Mouse (Mus musculus) left cerebral cortex, postnatal 4 days (tissue): ENCODE data around the gene 1700030J22Rik. TPM values are rescaled to one million over a fixed set of nuclear protein-coding genes. Genes with fewer than 3 reads are reported as not detected.

Experiments used
- DNase-seq: peaks from one replicate; pipeline ENCODE4 v3.0.0-alpha.2; 2022
- intact Hi-C: fragments of 180-260 bp; cut with DNase I; formaldehyde crosslinking; loops from one replicate; pipeline ENCODE4 v1.15.1; 2025
- total RNA-seq, 2 experiments: library from RNA; stranded (reverse); gene quantifications; 2 replicates each; pipeline ENCODE4 v1.2.3; 2021

Gene 1700030J22Rik
- 10 to 100 TPM; 11.9 to 13.3 TPM for total RNA-seq

DNA sequence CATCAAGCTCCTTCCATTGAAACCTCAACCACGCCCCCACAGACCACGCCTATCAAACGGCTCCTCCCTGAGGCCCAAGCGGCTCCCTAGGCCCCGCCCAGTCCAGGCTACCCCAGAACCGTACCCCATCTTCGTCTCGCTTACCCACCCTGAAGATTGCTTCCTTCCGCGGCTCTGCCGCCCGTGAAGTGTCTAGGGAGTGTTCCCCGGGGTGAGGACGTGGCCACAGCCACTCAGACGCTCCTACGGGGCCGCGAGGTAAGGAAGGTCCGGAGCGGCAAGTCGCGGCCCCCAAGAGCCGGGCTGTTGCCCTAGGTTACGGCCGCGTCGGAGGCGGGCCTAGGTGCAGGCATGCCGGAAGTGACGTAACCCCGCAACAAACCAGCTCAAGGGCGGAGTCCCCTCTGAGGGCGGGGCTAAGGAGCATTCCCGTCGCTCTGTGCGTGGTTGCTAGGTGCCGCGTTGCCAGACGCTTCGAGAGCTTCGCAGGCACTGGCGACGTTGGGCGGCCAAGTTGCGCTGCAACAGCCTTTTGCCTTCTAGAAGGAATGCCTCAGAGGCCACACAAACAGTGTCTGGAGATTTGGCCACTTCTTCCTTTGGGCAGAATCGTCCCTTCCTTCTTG lies at the start of gene 1700030J22Rik:
Gene 1700030J22Rik (minus strand): TSS at position 329 of the 626 bp plus-strand sequence.
- peak; percentile 99 for DNase-seq
- intact Hi-C loops: no loop called here

DNA sequence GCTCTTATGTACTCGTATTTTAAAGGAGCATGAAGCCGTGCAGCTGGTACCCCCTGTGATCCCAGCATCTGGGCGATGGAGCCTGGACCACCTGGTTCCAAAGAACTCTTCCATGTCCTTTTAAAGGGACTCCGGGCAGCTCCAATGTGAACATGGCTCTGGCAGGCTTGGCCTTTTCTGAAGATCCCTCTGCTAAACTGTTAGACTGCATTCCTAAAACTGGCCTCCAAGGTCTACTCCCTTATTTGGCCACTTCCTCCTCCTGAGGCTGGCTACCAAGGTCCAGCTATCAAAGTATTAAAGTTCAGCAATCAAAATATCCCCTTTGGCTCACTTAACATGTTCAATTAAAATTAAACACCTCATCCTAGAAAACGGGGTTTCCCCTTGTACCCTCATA lies 48.8 kb upstream of the 1700030J22Rik start:
- DNase-seq: no peak
- intact Hi-C loops: no loop called here

DNA sequence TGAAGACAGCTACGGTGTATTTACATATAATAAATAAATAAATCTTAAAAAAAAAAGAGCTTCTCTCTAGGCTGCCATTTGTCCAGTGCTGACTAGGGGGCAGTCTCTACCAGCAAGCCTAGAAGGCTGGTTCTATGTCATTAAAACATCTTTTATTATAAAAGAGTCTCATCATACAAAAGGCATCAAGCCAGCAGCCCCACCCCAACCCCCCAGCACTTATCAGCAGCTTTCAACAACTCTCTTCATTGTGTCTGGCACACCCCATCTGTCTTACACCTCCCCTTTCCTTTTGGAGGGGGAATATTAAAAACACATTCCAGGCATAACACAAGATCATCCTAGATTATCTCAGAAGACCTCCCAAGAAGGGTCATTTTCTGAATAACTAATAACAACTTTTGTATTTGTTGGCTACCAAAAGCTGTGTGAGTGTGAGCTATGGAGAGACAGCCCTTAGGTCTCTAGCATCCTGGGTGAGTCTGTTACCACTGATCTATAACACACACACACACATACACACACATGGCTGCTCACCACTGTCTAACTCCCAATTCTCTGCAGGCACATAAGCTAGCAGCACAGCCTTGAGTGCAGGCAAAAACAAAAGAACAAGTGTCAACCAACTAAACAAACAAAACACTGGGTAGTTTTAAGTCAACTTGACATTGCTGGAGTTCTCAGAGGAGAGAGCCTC lies 43.7 kb upstream of the 1700030J22Rik start:
- no peak for DNase-seq
- intact Hi-C loops: no loop called here

DNA sequence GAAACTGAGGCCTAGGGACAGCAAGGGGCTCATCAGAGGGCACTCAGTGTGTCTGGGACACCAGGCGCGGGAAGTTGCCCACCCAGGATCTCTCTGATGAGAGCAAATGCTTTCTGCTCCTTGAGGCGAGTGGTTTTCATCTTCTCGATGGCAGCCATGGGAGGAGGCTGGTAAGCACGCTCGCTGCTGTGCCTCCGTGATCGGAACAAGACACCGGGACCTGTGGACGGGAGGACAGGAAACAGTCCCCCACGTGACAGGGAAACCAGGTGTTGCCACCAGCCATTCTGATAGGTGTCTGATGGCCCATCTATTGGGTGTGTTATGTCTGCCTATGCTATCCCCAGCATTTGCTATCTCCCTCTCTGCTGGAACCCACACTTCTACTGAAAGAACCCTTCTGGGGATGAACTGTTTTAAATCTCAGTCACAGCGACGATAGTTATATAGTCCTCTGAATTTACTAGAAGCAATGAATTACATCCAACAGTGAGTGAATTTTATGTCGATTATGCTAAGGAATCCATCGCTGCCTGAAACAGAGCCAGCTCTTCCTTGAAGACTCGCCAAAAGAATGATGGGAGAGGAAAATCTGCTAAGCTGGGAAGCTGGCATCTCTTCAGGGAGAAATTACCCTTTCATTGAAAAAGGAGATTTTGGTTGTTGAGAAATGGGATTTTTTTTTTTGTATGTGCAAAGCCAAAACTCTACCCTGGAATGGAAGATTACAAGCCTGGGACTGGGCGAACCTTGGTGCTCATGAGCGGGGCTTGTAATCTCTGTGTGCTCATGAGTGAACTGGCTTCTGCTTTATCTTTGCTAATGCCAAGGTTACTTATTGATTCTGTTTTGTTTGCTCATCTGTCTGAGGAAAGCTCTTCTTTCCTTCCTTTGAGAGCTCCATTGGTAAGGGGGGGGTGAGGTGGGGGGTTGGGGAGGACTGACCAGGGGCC lies 40.8 kb upstream of the 1700030J22Rik start:
- no peak for DNase-seq
- intact Hi-C loops: no loop called here

DNA sequence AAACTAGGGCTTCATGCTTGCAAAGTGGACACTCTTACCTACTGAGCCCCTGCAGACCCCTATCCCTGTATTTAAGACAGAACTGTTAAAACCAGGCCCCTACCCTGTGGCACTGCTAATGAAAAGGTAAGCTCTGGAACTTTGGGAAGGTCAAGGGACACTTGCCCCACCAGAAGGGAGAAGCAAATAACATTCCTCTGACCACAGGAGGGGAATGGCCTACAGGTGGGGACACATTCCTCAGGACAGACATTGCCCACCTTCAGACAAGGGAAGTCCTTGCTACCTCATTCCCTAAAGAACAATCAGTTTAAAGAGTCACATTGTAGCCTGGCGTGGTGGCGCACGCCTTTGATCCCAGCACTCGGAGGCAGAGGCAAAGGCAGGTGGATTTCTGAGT lies 39.1 kb upstream of the 1700030J22Rik start:
- intact Hi-C loops: no loop called here

DNA sequence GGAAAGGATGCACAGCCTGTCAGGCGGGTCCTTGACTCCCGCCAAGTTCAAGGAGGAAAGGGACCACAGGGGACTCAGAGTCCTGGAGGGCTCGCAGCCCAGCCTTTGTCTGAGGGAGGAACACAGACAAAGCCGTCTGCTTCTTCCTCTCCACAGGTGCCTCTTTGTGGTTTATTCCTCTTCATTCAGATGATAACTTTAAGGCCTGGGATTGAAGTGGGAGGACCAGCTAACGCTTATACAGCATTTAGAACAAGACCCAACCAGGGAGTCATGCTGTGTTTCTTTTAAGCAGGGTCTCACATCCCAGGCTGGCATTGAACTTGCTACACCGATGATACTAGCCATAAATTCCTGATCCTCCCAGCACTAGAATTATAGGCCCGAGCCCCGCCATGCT lies 38.2 kb upstream of the 1700030J22Rik start:
- intact Hi-C loops: no loop called here
- no peak for DNase-seq

More for the DNA sequence above, 39.1 kb upstream of the 1700030J22Rik start:
- DNase-seq: no peak

DNA sequence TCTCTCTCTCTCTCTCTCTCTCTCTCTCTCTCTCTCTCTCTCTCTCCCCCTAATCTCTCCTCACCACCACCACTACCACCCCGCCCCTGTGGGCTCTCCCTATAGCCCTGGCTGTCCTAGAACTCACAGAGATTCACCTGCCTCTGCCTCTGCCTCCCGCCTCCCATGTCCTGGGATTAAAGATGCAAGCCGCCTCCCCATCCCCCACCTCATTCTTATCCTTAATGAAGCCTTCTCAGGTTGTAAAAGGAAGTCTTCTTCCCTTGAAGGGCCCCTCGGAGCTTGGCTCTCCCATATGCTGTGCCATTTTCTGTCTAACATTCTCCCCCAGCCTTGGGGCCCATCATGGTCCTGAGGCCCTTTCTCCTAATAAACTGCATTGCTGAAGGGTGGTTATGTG lies 36.9 kb upstream of the 1700030J22Rik start:
- no peak for DNase-seq
- intact Hi-C loops: no loop called here

DNA sequence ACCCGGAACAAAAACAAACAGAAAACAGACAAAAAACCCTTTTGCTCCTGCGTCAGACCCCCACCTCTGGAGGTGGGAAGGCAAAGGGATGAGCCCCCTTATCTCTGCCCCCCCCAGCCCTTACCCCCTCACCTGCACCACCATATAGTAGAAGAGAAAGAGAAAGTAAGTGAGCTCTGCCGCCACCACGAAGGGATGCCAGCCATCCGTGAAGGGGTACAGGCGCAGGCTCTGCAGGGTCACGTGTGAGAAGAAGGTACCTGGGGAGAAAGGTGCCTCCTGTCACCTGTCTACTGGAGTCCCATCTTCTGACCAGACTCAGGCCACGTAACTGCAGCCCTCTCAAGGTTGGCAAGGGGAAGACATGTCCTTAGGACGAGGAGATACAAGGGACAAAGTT lies 32.6 kb upstream of the 1700030J22Rik start:
- intact Hi-C loops: no loop called here
- DNase-seq: no peak

DNA sequence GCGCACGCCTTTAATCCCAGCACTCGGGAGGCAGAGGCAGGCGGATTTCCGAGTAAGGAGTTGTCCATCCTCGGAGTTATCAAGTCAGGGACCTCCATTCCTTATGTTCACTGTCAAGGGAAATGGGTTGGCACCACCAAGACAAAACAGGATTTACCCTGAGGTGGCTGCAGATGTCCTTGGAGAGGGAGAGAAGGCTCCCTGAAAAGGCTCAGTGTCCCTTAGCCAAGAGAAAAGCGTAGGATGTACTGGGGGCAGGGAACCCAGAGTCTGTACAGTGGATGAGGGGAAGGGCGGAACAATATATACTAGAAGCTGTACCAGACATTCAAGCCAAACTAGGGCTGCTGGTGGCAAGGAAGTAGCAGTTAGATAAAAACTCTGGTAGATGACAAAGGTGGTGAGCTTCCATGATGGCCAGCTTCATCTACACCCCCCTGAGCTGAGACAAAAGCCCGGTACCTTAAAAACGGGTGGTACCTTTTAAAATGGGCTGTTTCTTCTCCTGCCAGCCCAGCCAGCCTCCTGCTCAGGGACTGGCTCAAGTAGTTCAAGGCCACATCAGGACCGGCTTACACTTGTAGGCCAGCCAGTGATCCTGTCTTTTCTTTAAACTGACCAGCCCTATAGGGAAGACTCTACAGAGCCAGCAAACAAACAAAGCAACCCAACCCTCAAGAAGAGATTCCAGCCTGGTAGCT lies 15.4 kb upstream of the 1700030J22Rik start:
- intact Hi-C loops: no loop called here
- DNase-seq: no peak

DNA sequence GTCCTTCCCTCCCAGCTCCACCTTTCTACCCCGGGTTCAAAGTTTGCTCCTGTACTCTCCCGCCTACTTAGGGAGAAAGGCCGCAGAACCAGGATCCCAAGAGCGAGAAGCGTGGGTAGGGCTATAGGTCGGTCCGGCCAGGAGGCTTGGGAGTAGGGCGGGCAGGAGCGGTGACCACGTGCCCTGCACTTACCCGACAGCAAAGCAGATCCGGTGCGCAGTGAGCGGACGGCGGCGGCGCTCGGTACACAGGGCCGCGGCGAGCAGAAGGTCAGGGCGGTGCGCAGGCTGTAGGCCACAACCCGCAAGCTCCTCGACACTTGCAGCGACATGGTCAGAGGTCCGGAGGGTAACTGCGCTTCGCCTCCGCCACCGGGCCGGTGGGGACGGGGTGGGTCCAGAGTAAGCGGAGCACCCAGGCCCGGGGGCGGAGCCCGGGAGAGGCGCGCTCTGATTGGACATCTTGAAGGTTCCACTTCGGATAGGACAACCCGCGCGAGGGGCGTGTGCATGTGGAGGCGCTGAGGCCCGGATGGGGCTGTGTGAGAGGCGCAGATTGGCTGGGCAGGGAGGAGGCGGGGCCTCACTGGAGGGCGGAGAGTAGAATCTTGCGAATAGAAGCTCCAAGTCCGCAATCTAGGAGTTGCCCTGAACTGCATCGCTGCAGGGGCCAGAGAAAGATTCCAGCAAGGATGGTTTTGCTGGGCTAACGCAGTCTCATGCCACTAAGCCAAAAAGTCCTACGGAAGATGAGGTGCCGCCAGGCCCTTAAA lies 14.5 kb upstream of the 1700030J22Rik start, which contains the start of gene Gcsh:
Gene Gcsh (minus strand): TSS at position 443 of the 773 bp plus-strand sequence.
- peak; percentile 99 for DNase-seq
- intact Hi-C loops: no loop called here

DNA sequence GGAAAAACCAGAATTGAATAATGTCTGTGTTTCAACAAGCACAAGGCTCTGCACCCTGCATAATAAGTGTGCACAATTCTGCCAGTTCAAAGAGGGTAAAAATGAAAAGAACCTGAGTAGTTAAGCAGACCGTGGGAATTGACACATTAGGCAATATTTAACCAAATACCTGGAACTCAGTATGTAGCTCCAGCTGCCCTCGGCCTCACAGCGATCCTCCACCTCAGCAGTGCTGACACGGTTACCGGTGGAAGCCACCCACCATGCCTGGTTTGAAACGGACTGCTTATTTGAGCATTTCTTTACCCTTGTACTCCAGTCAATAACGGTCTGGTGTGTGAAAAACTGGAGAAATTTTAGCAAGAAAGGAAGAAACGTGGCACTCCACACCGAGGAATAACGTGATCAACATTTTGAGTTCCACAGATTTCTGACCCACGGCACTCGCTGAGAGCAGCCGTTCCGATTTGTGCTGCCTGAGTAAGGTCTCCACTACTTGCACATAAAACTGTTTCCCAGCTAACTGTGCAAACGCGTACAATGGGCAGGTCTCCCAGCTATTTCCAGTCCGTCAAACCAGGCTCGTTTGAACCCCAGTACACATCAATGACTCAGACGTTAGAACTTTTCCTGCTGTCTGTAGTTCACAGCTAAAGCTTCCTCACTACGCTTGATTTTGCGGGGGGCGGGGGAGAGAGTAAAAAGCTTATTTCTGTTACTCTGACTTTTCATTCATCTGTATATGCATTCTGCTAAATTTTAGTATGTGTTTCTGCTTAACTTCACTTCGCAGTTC lies 13.6 kb upstream of the 1700030J22Rik start:
- intact Hi-C loops: no loop called here
- peak; percentile 7 for DNase-seq

DNA sequence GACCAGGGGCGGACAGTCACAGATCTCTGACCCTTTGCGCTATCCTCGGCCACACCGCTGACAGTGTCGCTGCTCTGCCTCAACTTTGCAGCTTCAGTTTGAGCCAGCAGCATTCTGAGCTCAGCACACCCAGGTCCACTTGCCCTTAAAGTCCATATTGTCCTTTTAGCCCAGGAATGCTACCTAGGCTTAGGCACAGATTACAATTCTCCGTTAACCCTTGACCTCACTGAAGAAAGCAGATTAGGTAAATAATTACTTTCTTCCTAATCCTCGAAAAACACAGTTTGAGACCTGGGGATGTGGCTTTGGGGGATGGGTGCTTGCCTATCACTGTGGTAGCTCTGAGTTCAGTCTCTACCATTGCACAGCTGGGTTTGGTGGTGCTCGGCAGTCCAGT lies 12.5 kb upstream of the 1700030J22Rik start:
- intact Hi-C loops: no loop called here
- no peak for DNase-seq

DNA sequence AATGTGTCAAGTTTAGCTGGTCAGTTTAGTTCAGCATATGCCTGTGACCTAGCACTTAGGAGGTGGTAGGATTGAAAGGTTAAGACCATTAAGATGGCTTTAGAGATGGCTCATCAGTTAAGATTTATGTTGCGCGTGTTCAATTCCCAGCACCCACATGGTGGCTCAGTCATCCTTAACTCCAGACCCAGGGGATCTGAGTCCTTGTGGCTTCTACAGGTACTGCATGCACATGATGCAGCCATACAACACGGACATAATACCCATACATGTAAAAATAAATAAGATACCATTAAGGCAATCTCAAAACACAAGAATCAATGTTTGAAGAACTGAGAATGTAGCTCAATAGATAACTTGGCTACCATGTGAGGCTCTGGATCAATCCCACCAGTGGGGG lies 11.1 kb upstream of the 1700030J22Rik start:
- intact Hi-C loops: no loop called here

DNA sequence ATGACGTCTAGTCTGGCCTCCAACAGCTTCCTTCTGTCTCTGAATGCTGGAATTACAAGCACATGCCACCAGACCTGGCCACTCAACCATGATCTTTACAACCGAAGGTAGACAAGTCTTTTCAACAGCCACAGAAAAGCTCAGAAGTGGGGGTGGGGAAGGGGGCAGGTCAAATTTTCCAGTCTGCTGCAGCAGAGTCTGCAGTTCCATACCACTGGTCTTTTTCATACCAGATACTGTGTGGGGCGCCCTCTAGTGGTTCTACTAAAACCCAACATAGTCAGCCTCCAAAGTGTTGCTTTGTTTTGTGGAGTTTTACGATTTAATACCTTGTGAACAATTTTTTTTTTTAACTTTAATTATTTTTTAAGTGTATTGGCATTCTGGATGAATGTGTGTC lies 1.4 kb upstream of the 1700030J22Rik start:
- peak; percentile 56 for DNase-seq
- intact Hi-C loops: no loop called here

More for the DNA sequence above, 11.1 kb upstream of the 1700030J22Rik start:
- no peak for DNase-seq

DNA sequence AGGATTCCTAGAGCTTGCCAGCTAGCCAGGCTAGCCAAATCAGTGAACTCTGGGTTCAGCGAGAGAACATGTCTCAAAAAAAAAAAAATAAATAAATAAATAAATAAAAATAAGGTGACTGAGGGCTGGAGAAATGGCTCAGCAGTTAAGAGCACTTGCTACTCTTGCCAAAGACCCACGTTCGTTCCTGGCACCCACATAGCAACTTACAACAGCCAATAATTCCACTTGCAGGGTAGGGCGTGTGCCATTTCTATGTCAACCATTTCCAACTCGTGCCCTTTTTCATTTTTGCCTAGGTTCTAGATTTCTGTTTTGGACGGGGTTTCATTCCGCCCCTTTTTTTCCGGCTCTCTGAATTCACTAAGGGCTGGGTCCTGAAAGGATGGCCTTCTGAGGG lies 707 bp downstream of the 1700030J22Rik start:
- intact Hi-C loops: no loop called here
- no peak for DNase-seq

DNA sequence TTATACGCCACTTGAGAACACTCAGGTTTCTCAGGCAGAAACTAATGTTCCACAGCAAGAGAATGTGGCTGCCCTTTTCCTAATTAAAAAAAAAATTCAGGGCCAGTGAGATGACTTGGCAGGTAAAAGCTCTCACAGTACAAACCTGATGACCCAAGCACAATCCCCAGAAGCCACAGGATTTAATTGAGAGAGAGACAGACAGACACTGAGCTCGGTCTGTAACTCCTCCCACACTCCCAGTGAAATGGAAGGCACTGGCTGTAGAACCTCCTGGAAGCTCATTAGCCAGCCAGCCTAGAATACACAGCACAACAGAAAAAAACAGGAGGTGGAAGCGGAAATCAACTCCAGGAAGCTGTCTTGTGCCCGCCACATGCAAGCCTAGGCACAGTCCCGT lies 3.2 kb downstream of the 1700030J22Rik start:
- DNase-seq: no peak
- intact Hi-C loops: no loop called here

DNA sequence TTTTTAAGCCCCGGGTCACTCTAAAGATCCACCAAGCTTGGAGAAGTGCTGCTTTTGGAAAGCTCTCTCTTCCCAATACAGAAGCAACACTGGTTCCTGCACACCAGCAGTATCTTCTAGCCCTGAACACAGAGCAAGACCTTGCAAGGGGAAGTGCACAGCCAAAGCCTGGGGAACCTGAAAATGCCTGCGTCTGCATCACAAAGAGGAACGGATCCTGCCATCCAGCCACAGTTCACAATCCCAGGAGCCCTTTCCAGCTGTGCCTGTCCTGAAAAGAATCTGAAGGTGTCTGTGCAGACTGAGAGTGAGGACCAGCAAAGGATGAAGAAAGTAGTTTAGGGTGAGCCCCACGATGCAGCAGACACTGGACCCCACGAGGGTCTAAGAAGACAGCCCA lies 3.7 kb downstream of the 1700030J22Rik start:
- no peak for DNase-seq

DNA sequence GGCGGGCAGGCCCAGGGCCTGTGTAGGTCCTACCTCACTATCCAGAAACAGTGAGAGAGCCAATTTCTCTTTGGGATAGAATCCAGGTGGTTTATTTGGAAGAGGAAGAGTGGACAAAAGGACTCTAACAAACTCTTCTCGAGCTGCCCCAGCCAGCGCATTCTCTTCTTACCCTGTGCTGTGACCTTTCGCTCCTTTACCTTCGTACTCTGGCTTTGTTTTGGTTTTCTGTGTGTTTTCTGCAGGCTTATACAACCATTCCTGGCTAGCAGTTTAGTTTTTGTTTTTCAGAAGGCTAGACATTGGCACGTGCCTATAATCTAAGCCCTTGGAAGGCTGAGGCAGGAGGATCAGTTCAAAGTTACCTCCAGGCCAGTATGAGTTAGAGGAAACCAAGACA lies 9.2 kb downstream of the 1700030J22Rik start:
- intact Hi-C loops: no loop called here
- DNase-seq: no peak

More for the DNA sequence above, 3.7 kb downstream of the 1700030J22Rik start:
- intact Hi-C loops: no loop called here

DNA sequence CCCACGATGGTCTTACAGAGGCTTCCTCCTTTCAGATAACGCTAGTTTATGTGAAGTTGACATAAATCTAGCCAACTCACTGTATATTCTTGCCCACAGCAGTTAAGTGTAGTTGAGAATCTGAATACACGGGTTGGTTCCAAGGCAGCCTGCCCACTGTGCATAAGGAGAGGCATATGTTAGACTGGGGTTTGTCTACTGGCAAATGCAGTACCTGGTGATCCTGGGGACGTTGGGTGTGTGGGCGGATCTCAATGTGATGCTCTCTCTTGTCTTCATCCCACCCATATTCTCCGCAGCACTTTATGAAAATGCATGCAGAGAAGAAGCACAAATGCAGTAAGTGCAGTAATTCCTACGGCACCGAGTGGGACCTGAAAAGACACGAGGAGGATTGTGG lies 24.3 kb downstream of the 1700030J22Rik start:
- no peak for DNase-seq
- intact Hi-C loops: no loop called here
